Mouse (Mus musculus) olfactory bulb, adult 2 months (tissue): ENCODE data around the gene Frmd4b.

Source experiments
- CTCF ChIP-seq: fragments of 200-500 bp; IDR thresholded peaks from 2 replicates; pipeline ENCODE4 v1.5.1; 2012; ENCODE audit warnings: low read depth, mild to moderate bottlenecking, low read length, moderate library complexity; ENCODE audit not compliant: insufficient read depth
- POLR2A ChIP-seq: fragments of 200-500 bp; IDR thresholded peaks from 2 replicates; pipeline ENCODE4 v1.6.1; 2012; ENCODE audit warnings: mild to moderate bottlenecking, low read depth, low read length, moderate library complexity; ENCODE audit not compliant: insufficient read depth

- no peak for TF ChIP-seq CTCF
- no peak for TF ChIP-seq POLR2A
These were observed 209.9 kb downstream of the Frmd4b start for GRCm38 (mm10) chr6:97407425-97407824.
